8 mouse cellular contexts compared by ENCODE assay signal in the genomic region with DNA sequence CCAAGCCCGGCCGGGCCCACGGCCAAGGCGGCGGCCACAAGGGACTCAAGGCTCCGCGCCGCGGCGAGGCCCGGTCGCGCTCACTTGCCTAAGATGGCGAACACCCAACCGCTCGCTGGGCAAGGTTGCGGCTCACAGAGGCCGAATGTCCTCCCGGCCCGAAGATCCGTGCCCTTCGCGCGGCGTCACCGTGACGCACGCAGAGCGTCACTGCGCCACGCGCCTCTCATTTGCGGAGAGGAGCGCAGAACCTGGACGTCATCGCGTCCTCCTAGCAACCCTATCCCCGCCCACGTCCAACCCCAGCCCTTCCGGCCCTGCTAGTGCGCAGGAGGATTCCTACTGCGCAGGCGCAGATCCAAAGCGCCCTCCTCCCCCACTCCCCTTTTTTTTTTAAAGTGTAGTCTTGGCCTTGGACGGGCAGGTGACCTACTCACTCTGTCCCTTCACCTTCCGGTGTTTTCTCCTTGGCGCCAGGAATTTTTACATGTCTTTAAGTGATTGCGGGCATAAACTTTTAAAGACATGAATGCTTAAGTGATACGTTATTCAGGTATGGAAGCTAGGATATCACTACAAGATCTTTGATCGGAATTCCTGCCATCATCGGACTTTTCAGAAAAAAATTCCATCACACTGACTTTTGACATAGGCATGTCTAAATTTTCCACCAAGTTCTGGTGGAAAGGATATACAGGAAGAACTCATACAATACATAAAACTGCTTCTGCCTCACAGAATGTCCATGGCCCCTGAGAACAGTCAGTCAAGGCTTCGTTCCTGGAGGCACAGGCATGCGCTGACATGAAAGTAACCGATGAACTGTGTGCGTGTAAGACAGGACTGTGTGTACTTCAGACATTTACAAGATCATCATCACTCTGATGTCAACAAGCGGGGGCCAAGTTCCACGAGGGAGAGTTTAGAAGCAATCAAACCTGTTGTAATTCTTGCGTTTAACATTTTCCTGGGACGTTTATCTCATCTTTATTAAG. TPM values are rescaled to one million over a fixed set of nuclear protein-coding genes. Genes with fewer than 3 reads are reported as not detected.
DNase-seq lines count a peak whose midpoint lies in the region; ATAC-seq and TF ChIP-seq lines count a peak whose summit lies in the region.

A gene (minus strand): TSS at position 232 of the 995 bp plus-strand sequence.

- peak within 1 kb of the TSS; percentile 47 for H3K27ac ChIP-seq in CH12.LX (ENCODE audit: insufficient read depth, low read depth)
- peak within 1 kb of the TSS; percentile 38; the same call in 1 of the 2 replicates for H3K27ac ChIP-seq in forebrain, embryonic 11.5 days (ENCODE audit: low read depth, low read length)
- peak within 1 kb of the TSS; percentile 97 for H3K27ac ChIP-seq in heart, embryonic 16.5 days (ENCODE audit: low read length)
- peak within 1 kb of the TSS; percentile 93 for H3K27ac ChIP-seq in liver, embryonic 15.5 days (replicated peaks)
- H3K27ac ChIP-seq in neural tube, embryonic 12.5 days = peak within 1 kb of the TSS; percentile 81

- ATAC-seq in forebrain, embryonic 11.5 days (replicated peaks; ENCODE audit: low FRiP score) = peak; percentile 100
- ATAC-seq in heart, embryonic 16.5 days (replicated peaks; ENCODE audit: extremely low read depth, insufficient read depth, low FRiP score) = peak; percentile 99
- ATAC-seq in liver, embryonic 15.5 days (ENCODE audit: insufficient read depth) = peak; percentile 98
- ATAC-seq in neural tube, embryonic 12.5 days (ENCODE audit: low FRiP score, low read depth) = peak; percentile 100

- H3K79me2 ChIP-seq in CH12.LX (replicated peaks; ENCODE audit: control insufficient read depth, extremely low read depth, insufficient read depth, poor library complexity, severe bottlenecking) = peaks cover 31% of the 10 kb centered on the region

- peak within 1 kb of the TSS; percentile 81 to 99 (median 88) for H3K4me3 ChIP-seq in CH12.LX (replicated peaks in 1 of 3; ENCODE audit: low read depth in 2 of 3, low read length in 2 of 3, poor library complexity in 1 of 3)
- peak within 1 kb of the TSS; percentile 96 for H3K4me3 ChIP-seq in forebrain, embryonic 11.5 days (ENCODE audit: low read depth, low read length)
- peak within 1 kb of the TSS; percentile 100 for H3K4me3 ChIP-seq in heart, embryonic 16.5 days (ENCODE audit: low read length)
- peak within 1 kb of the TSS; percentile 78 for H3K4me3 ChIP-seq in liver, embryonic 15.5 days (replicated peaks)
- peak within 1 kb of the TSS; percentile 98 for H3K4me3 ChIP-seq in neural tube, embryonic 12.5 days

- H3K36me3 ChIP-seq in CH12.LX (replicated peaks in 1 of 2; ENCODE audit: control insufficient read depth in 1 of 2, insufficient read depth in 1 of 2, low read length in 1 of 2) = peaks cover 22 to 29% of the 10 kb centered on the region in 2 experiments
- peaks cover 10% of the 10 kb centered on the region for H3K36me3 ChIP-seq in forebrain, embryonic 11.5 days (ENCODE audit: control insufficient read depth, insufficient read depth, low read length)
- peaks cover 26% of the 10 kb centered on the region for H3K36me3 ChIP-seq in heart, embryonic 16.5 days (ENCODE audit: control insufficient read depth, insufficient read depth)
- H3K36me3 ChIP-seq in liver, embryonic 15.5 days (replicated peaks) = peaks cover 27% of the 10 kb centered on the region
- peaks cover 24% of the 10 kb centered on the region for H3K36me3 ChIP-seq in neural tube, embryonic 12.5 days

- no peaks in the 10 kb centered on the region for H3K27me3 ChIP-seq in CH12.LX (replicated peaks)
- H3K27me3 ChIP-seq in forebrain, embryonic 11.5 days (ENCODE audit: control insufficient read depth, insufficient read depth, low read length) = no peaks in the 10 kb centered on the region
- no peaks in the 10 kb centered on the region for H3K27me3 ChIP-seq in heart, embryonic 16.5 days (ENCODE audit: control insufficient read depth, insufficient read depth, low read length)
- no peaks in the 10 kb centered on the region for H3K27me3 ChIP-seq in liver, embryonic 15.5 days
- H3K27me3 ChIP-seq in neural tube, embryonic 12.5 days (replicated peaks) = no peaks in the 10 kb centered on the region

- TF ChIP-seq CTCF in CH12.LX (conservative IDR thresholded peaks at IDR 0.05 in 1 of 2, IDR thresholded peaks at IDR 0.05 in 1 of 2; ENCODE audit: low read depth in 2 of 2, low read length in 2 of 2) = no peak

- no peak for TF ChIP-seq EP300 in CH12.LX (IDR thresholded peaks at IDR 0.05; ENCODE audit: low read length)

- dilution Hi-C loops in CH12.LX (cut with MboI; ENCODE audit: extremely low pct_ligation_motif_present, extremely low pct_unique_long_range_greater_than_20kb, low sequenced_read_pairs) = no loop called here

- peak within 1 kb of the TSS; percentile 71 for H3K9ac ChIP-seq in CH12.LX (ENCODE audit: insufficient read depth, low read depth)
- H3K9ac ChIP-seq in forebrain, embryonic 11.5 days (ENCODE audit: low read length) = peak within 1 kb of the TSS; percentile 96
- H3K9ac ChIP-seq in heart, embryonic 16.5 days (ENCODE audit: low read length) = peak within 1 kb of the TSS; percentile 100
- H3K9ac ChIP-seq in liver, embryonic 15.5 days = peak within 1 kb of the TSS; percentile 92
- peak within 1 kb of the TSS; percentile 98 for H3K9ac ChIP-seq in neural tube, embryonic 12.5 days

- WGBS in forebrain, embryonic 11.5 days = 15% methylated on average over 59 of the region's 59 CpGs
- WGBS in heart, embryonic 16.5 days = 9% methylated on average over 59 of the region's 59 CpGs
- 8% methylated on average over 59 of the region's 59 CpGs for WGBS in liver, embryonic 15.5 days (ENCODE audit: insufficient replicate concordance)
- 15% methylated on average over 59 of the region's 59 CpGs for WGBS in neural tube, embryonic 12.5 days

- H3K9me3 ChIP-seq in CH12.LX (replicated peaks; ENCODE audit: low read length) = no peaks in the 10 kb centered on the region
- no peaks in the 10 kb centered on the region for H3K9me3 ChIP-seq in forebrain, embryonic 11.5 days (ENCODE audit: control insufficient read depth, low read length)
- no peaks in the 10 kb centered on the region for H3K9me3 ChIP-seq in heart, embryonic 16.5 days (replicated peaks; ENCODE audit: control insufficient read depth, low read length)
- no peaks in the 10 kb centered on the region for H3K9me3 ChIP-seq in liver, embryonic 15.5 days (replicated peaks)
- H3K9me3 ChIP-seq in neural tube, embryonic 12.5 days = no peaks in the 10 kb centered on the region

- H3K4me1 ChIP-seq in CH12.LX (ENCODE audit: control insufficient read depth in 1 of 2, insufficient read depth in 2 of 2) = peaks cover 9 to 33% of the 10 kb centered on the region in 2 experiments; a peak in 3 of 4 replicates
- peaks cover 8% of the 10 kb centered on the region; the same call in 1 of the 2 replicates for H3K4me1 ChIP-seq in forebrain, embryonic 11.5 days (replicated peaks; ENCODE audit: control insufficient read depth, insufficient read depth, low read length)
- H3K4me1 ChIP-seq in heart, embryonic 16.5 days (ENCODE audit: control insufficient read depth, insufficient read depth, low read length) = peaks cover 24% of the 10 kb centered on the region
- peaks cover 29% of the 10 kb centered on the region for H3K4me1 ChIP-seq in liver, embryonic 15.5 days (replicated peaks)
- peaks cover 16% of the 10 kb centered on the region; the same call in 1 of the 2 replicates for H3K4me1 ChIP-seq in neural tube, embryonic 12.5 days

- TF ChIP-seq RAD21 in CH12.LX (IDR thresholded peaks at IDR 0.05; ENCODE audit: low read depth, low read length) = no peak

- peak; percentile 99 for TF ChIP-seq POLR2A in CH12.LX (IDR thresholded peaks at IDR 0.05; ENCODE audit: low read depth, low read length)

- peak within 1 kb of the TSS; percentile 64 for H3K4me2 ChIP-seq in CH12.LX (ENCODE audit: insufficient read depth, low read depth, poor library complexity, severe bottlenecking)
- H3K4me2 ChIP-seq in forebrain, embryonic 11.5 days (ENCODE audit: low read depth, low read length, severe bottlenecking) = peak within 1 kb of the TSS; percentile 76
- H3K4me2 ChIP-seq in heart, embryonic 16.5 days (ENCODE audit: low read depth, low read length) = peak within 1 kb of the TSS; percentile 69
- H3K4me2 ChIP-seq in liver, embryonic 15.5 days = peak within 1 kb of the TSS; percentile 70
- peak within 1 kb of the TSS; percentile 82 for H3K4me2 ChIP-seq in neural tube, embryonic 12.5 days (replicated peaks)

- in situ Hi-C loops in CH12.LX (cut with MboI; ENCODE audit: low pct_ligation_motif_present, low pct_unique_long_range_greater_than_20kb, low sequenced_read_pairs) = no loop called here

- peak; percentile 98 for DNase-seq in CH12.LX (ENCODE audit: extremely low read depth)
- DNase-seq in c-Kit-positive CD71-positive TER-119-negative erythroid progenitor cells, embryonic 14.5 days (ENCODE audit: low read depth) = peak; percentile 96
- peak; percentile 98 for DNase-seq in forebrain, embryonic 11.5 days (ENCODE audit: low spot score)
- DNase-seq in kidney, postnatal 36 days = peak; percentile 99
- peak; percentile 98 for DNase-seq in telencephalon, adult 2 months (ENCODE audit: low read depth, low spot score)

TF ChIP-seq in CH12.LX, 34 proteins besides CTCF, POLR2A, EP300 and RAD21 (continues in another document):
- TF ChIP-seq NELFE (IDR thresholded peaks at IDR 0.05; ENCODE audit: low read depth, low read length) (peak; percentile 99), HCFC1 (IDR thresholded peaks at IDR 0.05; ENCODE audit: low read depth, low read length) (peak; percentile 78), CHD1 (IDR thresholded peaks at IDR 0.05; ENCODE audit: low read depth, low read length) (no peak), SMC3 (IDR thresholded peaks at IDR 0.05; ENCODE audit: low read depth, low read length) (no peak), MYC (IDR thresholded peaks at IDR 0.05; ENCODE audit: low read depth, low read length) (0 out of 2 replicates have a peak, but pooled peaks have one; percentile 24), ZKSCAN1 (IDR thresholded peaks at IDR 0.05; ENCODE audit: borderline replicate concordance, low read depth, low read length) (no peak), TBP (conservative IDR thresholded peaks at IDR 0.05; ENCODE audit: low read depth, low read length) (peak; percentile 82), MAZ (IDR thresholded peaks at IDR 0.05; ENCODE audit: low read depth, low read length) (no peak), JUN (IDR thresholded peaks at IDR 0.05; ENCODE audit: insufficient read depth, low read depth, low read length) (no peak), USF2 (conservative IDR thresholded peaks at IDR 0.05; ENCODE audit: low read depth, low read length) (no peak), ETS1 (conservative IDR thresholded peaks at IDR 0.05; ENCODE audit: low read depth, low read length) (no peak)

RNA-seq across cellular contexts. Expression of the gene that starts here (rescaled TPM):
- total RNA-seq in CH12.LX (2012; rRNA removed) = 428 and 431 TPM in 2 replicates
- total RNA-seq in CH12.LX (2014; rRNA removed) = 509 and 560 TPM in 2 replicates
- 670 and 792 TPM in 2 replicates for polyA plus RNA-seq in CH12.LX (2012; ENCODE audit: insufficient read length, low read depth)
- 399 and 404 TPM in 2 replicates for polyA plus RNA-seq in forebrain, embryonic 11.5 days (2014; fragmentation: Nextera tagmentation; extraction: Ambion mirVana)
- 1,186 and 1,208 TPM in 2 replicates for polyA plus RNA-seq in heart, embryonic 16.5 days (2015; fragmentation: Nextera tagmentation; extraction: Ambion mirVana)
- 193 and 198 TPM in 2 replicates for polyA plus RNA-seq in liver, embryonic 15.5 days (2015; fragmentation: Nextera tagmentation; extraction: Ambion mirVana)
- polyA plus RNA-seq in neural tube, embryonic 12.5 days (2016; fragmentation: Nextera tagmentation; extraction: Ambion mirVana) = 415 and 417 TPM in 2 replicates

Comparison
In these comparisons a context has a peak if more than half of its experiments do, and no peak if none do; other contexts are left out.
1. Peak in every context shown above with its lines: DNase-seq, ATAC-seq, H3K4me3 ChIP-seq and H3K27ac ChIP-seq.
2. H3K27ac ChIP-seq: peak in every context shown above with its lines; median percentile 97 in heart, embryonic 16.5 days; 93 in liver, embryonic 15.5 days; 81 in neural tube, embryonic 12.5 days; 47 in CH12.LX; 38 in forebrain, embryonic 11.5 days.